Mouse (Mus musculus): ENCODE data around the gene Bmpr2.

The Bmpr2 gene

GRCm38 (mm10) chr1:59901082-59901876, 138.1 kb downstream of the Bmpr2 start:
- DNase-seq: no peak

DNA sequence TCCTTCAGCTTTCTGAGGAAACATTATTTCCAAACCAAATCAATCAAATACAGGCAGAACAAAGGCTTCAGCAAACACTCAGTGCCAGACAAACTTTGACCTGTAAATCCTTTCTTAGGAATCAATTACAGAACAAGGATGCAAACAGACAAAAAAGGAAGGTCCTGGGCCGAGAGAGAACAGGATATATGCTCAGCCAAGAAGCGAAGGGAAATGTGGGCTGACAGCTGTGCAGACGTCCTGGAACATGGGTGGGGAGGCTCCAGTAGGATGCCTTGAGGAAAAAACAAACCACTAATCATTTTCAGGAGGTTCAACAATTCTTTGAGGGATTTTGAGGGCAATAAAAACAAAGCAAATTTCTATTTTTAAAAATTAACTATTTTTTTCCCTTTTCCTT, 139.4 kb downstream of the Bmpr2 start:
- peak; percentile 49 to 71 for DNase-seq

- DNase-seq: no peak
These were observed 141.6 kb downstream of the Bmpr2 start for GRCm38 (mm10) chr1:59904630-59905295.

- no peak for DNase-seq
These were observed 142.7 kb downstream of the Bmpr2 start for GRCm38 (mm10) chr1:59905916-59906315.

- no peak for DNase-seq
These were observed 143.8 kb downstream of the Bmpr2 start for GRCm38 (mm10) chr1:59906819-59907521.

- DNase-seq: peak in 1 of 2 experiments; percentile 19
These were observed 144.5 kb downstream of the Bmpr2 start for GRCm38 (mm10) chr1:59907700-59908099.

DNA sequence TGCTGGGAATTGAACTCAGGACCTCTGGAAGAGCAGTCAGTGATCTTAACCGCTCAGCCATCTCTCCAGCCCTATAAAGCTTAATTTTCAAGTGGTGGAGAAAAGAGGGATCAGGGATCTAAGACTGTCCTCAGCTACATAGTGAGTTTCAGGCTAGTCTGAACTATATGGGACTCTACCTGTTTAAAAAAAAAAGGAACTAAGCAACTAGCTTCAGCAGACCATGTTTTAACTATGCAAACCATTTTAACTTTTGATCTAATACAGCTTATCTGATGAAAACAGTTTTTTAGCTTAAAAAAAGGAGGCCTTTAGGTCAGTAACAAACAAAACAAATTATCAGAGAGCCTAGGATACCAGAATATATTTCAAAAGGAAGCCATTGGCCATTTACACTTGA, 147.7 kb downstream of the Bmpr2 start:
- DNase-seq: no peak

DNA sequence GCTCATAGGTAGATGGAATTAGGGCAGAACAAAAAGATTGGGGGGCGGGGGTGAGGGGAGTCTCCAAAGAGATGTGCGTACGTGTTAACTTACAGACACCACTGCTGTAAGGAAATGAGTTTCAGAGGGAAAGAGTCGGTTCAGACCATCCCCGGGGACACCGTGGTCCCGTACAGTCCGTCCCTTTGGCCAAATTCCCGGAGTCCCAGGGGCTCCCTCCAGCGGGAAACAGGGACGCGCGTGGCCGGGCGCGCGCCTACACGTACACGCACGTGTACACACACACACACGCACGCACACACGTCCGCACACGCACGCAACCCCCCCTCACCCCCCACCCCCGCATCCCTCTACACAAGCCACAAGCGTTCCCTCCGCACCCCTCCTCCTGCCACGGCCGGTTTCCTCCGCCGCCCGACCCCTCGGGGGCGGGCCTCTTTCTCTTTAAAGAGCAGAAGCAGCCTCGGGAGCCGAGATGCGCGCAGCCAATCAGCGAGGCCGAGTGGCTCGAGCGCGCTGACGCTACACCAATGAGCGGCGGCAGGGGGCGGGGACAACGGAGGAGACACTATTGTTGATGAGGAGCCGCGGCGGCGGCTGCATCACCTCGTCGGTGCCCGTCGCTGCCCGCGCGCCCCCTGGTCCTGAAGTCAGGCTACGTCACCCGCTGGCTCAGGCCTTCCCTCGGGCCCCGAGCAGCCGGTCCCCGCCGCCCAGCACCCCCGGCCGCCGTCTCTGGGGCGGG, 149.4 kb downstream of the Bmpr2 start, which contains the start of gene Fam117b:
Fam117b (plus strand) TSS at position 594 of the 745 bp plus-strand sequence.
- peak; percentile 98 to 99 for DNase-seq

GRCm38 (mm10) chr1:59913195-59913868, 150.1 kb downstream of the Bmpr2 start:
- DNase-seq: peak; percentile 49

GRCm38 (mm10) chr1:59913869-59914225, 150.6 kb downstream of the Bmpr2 start:
- no peak for DNase-seq

DNA sequence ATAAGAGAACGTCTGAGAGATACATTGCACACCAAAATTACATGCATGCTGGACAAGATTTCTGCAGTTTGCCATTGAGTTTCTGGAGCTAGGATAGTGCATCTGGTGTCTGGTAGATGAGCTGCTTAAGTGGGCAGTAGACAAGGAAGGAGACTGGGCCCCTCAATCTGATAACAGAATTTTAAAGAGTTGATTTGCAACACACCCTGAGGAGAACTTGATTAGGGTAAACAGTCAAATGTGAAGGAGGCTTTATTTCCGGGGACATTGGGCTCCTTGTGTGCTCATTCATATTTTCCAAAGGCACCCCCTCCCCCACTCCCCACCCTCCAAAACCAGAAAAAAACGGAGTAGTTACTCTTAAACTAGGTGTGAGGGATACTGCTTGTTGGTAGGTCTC, 151.6 kb downstream of the Bmpr2 start:
- no peak for DNase-seq

GRCm38 (mm10) chr1:59915843-59916610, 152.8 kb downstream of the Bmpr2 start:
- peak; percentile 43 to 68 for DNase-seq

- peak in 1 of 2 experiments; percentile 16 for DNase-seq
These were observed 154.2 kb downstream of the Bmpr2 start for GRCm38 (mm10) chr1:59917401-59917800.

GRCm38 (mm10) chr1:59918075-59918474, 154.9 kb downstream of the Bmpr2 start:
- no peak for DNase-seq

- no peak for DNase-seq
These were observed 160.0 kb downstream of the Bmpr2 start for GRCm38 (mm10) chr1:59923201-59923600.

DNA sequence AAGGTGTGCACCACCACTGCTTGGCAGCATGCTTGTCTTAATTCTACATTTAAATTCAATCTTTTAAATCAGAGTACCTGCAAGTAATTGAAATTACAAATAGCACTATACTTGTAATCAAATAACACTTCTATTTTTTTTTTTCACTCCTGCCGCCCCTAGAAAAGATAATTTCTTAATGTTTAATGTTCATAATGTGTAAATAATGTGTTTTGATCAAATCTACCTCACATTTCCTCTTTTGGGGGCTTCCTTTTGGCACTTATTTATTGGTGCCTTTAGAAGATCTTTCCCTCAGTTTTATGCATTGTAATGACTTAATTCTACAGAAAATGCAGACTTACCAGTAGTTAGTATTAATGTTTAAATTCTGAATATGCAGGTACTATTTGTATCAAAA, 160.5 kb downstream of the Bmpr2 start:
- DNase-seq: no peak

DNA sequence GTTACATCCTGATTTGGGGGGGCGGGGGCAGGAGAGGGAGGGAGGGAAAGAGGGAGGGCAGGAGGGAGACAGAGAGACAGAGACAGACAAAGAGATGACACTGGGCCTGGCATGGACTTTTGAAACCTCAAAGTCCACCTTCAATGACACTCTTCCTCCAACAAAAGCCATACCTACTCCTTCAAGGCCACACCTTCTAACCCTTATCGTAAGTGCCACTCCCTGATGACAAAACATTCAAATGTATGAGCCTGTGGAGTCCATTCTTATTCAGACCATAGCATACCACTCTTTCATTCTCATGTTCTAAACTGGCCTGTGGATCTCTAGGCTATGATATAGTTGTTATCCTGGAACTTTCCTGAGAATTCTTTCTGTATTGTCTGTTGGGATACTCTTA, 161.2 kb downstream of the Bmpr2 start:
- no peak for DNase-seq

DNA sequence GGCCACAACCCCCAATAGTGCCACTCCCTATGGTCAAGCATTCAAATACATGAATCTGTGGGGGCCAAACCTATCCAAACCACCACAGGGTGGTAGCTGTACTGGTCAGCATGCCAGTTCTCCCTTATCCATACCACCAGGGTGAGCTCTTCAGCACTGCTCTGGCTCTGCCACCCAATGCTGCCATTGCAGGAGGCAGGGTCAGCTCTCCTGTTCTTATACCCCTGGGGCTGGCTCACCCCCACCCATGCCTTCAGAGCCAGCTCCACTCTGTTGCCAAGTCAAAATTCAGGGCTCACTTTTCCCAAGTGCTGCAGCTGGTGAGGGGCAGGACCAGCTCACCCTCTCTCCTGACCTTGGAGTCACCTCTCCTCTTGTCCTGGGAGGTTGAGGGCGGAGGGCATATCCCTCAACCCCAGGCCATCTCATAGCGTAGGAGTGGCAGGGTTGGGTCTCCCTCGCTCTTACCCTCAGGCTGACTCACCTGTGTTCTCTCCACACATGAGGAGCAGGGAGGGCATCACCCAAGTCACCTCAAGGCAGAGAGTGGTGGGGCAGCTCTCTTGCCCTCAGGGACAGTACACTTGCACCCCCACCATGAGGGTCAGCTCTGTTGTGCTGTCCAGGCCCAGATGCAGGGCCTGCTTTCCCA, 162.9 kb downstream of the Bmpr2 start:
- no peak for DNase-seq

DNA sequence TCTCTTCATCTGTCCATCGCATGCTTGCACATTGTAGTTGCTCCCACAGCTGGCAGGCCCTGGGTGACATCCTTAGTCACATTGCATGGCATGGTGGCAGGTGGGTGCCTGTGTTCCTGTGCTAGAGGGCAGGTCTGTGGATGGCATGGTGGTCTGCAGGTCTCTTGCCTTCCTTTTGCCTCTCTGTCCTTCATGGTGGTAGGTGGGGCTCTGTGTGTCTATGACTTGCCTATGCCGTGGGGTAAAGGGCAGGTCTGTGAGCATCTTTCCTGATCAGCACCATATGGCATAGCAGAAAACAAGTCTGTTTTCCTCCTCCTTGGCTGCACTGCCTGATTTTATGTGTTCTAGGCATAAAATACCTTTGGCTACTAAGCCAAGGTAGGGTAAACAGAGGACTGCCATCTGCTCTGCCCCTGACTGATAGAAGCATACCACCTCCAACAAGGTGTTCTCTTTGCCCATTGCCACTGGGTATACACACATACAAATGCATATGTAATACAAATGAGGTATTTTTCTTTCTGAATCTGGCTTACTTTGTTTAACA, 164.0 kb downstream of the Bmpr2 start:
- DNase-seq: no peak
